Mouse (Mus musculus) lung, postnatal 4 days (tissue): ENCODE results near the gene App.
A peak's percentile ranks its signal among the peaks of the same experiment; 100 is the strongest.

Source experiments
- DNase-seq, 2 experiments: peaks; one replicate each; pipeline ENCODE4 v3.0.0; 2021

App gene

GRCm38 (mm10) chr16:85149509-85149871 lies 24.1 kb downstream of the App start:
- DNase-seq = no peak

- peak; percentile 68 to 78 for DNase-seq
Observed at GRCm38 (mm10) chr16:85148615-85149508, 24.7 kb downstream of the App start.

GRCm38 (mm10) chr16:85147440-85147839 lies 26.1 kb downstream of the App start:
- no peak for DNase-seq

GRCm38 (mm10) chr16:85145771-85146178 lies 27.8 kb downstream of the App start:
- no peak for DNase-seq

- no peak for DNase-seq
Observed at GRCm38 (mm10) chr16:85145369-85145768, 28.2 kb downstream of the App start.

- no peak for DNase-seq
Observed at GRCm38 (mm10) chr16:85144401-85144800, 29.2 kb downstream of the App start.

- DNase-seq = no peak
Observed at GRCm38 (mm10) chr16:85143863-85144262, 29.7 kb downstream of the App start.

- DNase-seq = no peak
Observed at GRCm38 (mm10) chr16:85143188-85143587, 30.4 kb downstream of the App start.

- no peak for DNase-seq
Observed at GRCm38 (mm10) chr16:85141404-85141803, 32.2 kb downstream of the App start.

GRCm38 (mm10) chr16:85139178-85139604 lies 34.4 kb downstream of the App start:
- DNase-seq = no peak

GRCm38 (mm10) chr16:85137348-85137747 lies 36.2 kb downstream of the App start:
- no peak for DNase-seq

- no peak for DNase-seq
Observed at GRCm38 (mm10) chr16:85136046-85136445, 37.5 kb downstream of the App start.

- peak; percentile 79 to 89 for DNase-seq
Observed at GRCm38 (mm10) chr16:85133468-85133881, 40.1 kb downstream of the App start.

GRCm38 (mm10) chr16:85133057-85133456 lies 40.5 kb downstream of the App start:
- DNase-seq = no peak

- DNase-seq = no peak
Observed at GRCm38 (mm10) chr16:85132182-85132581, 41.4 kb downstream of the App start.

GRCm38 (mm10) chr16:85130861-85131556 lies 42.6 kb downstream of the App start:
- DNase-seq = no peak

- no peak for DNase-seq
Observed at GRCm38 (mm10) chr16:85128693-85129657, 44.6 kb downstream of the App start.

- DNase-seq = no peak
Observed at GRCm38 (mm10) chr16:85128347-85128664, 45.3 kb downstream of the App start.

- no peak for DNase-seq
Observed at GRCm38 (mm10) chr16:85127661-85128346, 45.8 kb downstream of the App start.

- no peak for DNase-seq
Observed at GRCm38 (mm10) chr16:85124649-85125048, 48.9 kb downstream of the App start.

GRCm38 (mm10) chr16:85121983-85122382 lies 51.6 kb downstream of the App start:
- no peak for DNase-seq

GRCm38 (mm10) chr16:85118916-85119315 lies 54.6 kb downstream of the App start:
- no peak for DNase-seq
